Mouse (Mus musculus): ENCODE measurements around the gene Ostm1. TPM values are rescaled to one million over a fixed set of nuclear protein-coding genes. Genes with fewer than 3 reads are reported as not detected.

The Ostm1 gene
- 10 to 100 TPM; 42.9 to 45.4 TPM for total RNA-seq (2021)
- long read RNA-seq, transcript Ostm1-201 (6 exons, 3,006 nt), result major isoform, 53 of 59 reads
- long read RNA-seq, partial matches to known transcripts, result 0 of 59 reads
- long read RNA-seq, other reads (novel, unspliced or antisense), result 5 of 59 reads

DNA sequence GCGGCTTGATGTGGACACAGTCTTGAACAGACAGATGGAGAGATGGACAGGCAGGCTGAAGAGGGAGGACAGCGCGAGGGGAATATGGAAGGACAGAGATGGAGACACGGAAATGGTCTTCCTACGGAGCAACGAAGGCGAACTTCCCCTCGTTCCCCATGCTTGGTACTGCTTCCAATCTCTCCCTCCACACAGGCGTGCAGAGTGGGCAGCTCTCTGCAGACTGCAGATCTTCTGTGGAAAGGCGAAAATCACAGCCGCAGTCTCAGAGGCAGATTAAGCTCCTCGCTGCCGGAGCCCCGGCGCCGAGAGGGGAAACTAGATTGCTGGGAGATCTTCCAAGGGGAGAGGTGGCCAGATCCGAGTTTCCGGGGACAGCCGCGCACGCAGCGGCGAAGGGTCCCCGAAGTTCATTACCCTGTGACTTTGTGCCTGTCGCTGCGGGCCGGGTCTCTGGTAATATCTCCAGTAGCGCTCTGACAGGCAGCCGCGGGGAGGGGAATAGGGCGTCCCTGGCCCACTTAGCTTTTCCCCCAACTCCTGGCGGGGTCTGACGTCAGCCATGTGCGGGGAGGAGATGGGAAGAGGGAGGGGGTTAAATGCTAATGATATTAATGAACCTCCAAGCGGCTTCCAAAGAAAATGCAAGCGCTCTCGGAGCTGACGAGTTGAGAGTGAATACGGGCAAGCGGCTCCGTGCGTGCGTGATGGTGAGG, at the start of gene Ostm1, which contains the start of gene Nr2e1:
TSS of gene Ostm1 (plus strand) at position 666 of the 716 bp plus-strand sequence.
TSS of gene Nr2e1 (minus strand) at position 476 of the 716 bp plus-strand sequence.
- DNase-seq (ENCODE audit: low spot score in 2 of 2), result peak; percentile 72 to 80

DNA sequence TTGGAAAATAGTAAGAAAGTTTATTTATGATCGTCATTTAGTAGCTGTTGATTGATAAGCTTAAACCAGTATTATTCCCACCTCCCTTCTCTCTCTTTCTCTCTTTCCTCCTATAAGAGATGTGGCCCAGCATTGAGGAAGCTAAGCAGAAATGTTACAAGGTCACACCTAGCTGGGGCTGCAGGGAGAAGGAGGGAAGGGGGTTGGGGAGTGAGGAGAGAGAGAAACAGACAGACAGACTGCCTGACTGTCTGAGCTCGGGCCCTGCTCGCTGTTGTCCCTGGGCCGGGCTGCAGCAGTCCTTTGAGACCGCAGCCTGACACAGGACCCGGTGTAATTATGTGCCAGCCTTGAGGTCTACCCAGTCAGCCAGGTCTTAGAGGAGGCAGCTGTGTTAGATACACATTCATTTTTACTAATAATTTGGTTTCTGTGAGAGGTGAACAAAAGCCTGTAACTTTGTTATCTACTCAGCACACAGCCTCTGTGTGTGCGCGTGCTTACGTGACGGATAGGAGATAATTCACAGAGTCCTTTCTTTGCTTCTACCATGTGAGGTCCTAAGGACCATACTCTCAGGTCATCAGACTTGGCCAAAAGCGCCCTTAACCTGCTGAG, 49.7 kb upstream of the Ostm1 start:
- DNase-seq (ENCODE audit: low spot score in 2 of 2), result no peak

DNA sequence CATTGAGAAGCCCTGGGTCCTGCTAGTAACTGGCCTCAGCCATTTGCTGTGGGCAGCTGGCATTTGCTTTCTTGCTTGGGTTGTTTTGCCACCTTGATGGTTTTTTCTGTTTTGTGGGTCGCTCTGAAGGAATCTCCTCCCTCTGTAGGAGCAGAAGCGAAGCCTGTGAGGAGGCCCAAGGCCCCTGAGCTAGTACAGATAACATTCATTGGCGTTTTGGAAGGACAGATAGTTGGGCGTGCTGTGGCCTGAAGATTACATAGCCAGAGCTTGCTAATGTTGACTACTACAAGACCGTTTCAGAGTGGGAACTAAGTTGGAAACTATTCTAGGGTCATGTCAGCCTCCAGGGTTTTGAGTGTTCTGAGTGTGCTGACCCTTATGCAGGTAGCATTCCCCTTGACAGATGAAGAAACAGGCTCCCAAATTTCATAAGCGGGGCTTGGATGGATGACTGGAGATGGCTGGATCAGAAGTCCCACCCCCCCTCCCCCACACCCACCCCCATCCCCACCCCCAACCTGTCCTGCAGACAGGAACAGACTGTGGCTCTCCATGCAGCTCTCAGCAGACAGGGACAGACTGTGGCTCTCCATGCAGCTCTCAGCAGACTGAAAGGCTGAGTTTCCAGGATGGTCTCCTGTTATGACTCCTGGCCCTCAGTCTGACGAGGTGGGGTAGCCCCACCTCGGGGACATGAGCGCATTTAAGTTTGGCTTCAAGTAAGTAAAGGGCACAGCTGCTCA, 45.9 kb upstream of the Ostm1 start:
- DNase-seq (ENCODE audit: low spot score in 2 of 2), result no peak

DNA sequence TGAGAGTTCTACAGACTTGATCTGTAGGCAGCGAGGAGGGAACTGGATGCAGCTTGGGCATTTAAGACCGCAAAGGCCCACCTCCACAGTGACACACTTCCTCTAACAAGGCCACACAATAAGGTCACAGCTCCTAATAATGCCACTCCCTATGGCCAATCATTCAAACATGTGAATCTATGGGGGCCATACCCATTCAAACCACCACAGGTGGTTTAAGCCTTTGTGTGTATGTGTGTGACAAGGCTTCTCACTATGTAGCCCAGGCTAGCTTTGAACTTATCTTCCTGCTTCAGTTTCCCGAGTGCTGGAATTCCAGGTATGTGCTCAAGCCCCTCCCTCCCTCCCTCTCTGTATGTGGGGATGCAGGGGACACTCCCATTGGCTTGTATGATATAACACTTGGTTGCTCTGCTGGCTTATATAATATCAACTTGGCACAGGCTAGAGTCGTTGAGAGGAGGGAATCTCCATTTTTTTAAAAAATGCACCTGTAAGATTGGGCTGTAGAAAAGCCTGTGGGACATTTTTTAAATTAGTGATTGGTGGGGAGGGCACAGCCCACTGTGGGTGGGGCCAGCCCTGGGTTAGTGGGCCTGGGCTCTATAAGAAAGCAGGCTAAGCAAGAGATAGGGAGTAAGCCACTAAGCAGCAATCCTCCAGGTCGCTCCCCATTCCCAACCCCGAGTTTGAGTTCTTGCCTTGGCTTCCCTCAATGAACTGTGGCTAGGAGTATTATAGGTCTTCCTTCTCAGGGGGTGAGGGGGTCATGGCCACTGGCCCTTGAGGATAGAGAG, 37.7 kb upstream of the Ostm1 start:
- DNase-seq (ENCODE audit: low spot score in 2 of 2), result no peak

DNA sequence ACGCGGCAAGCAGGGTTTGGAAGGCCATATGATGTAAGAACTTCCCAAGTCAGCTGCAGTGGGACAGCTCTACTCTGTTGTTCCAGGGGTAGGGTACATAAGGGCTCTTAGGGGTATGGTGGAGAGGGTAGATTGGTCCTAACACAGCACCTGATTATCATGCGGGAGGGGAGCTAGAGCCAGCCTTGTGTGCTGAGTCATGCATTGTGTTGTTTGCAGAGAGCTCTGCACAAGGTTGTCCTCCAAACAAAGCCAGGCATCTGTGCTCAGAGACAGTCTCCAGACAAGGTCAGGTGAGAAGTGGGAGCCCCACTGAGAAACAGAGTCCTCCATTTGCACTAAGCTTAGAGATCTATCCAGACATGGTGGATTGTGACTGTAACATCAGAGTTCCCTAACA, 37.1 kb upstream of the Ostm1 start:
- DNase-seq (ENCODE audit: low spot score in 2 of 2), result no peak

- no peak for DNase-seq (ENCODE audit: low spot score in 2 of 2)
Measured at GRCm38 (mm10) chr10:42559581-42560200, 23.9 kb upstream of the Ostm1 start.

GRCm38 (mm10) chr10:42562272-42562671, 21.4 kb upstream of the Ostm1 start:
- no peak for DNase-seq (ENCODE audit: low spot score in 2 of 2)

GRCm38 (mm10) chr10:42572567-42572966, 11.1 kb upstream of the Ostm1 start:
- DNase-seq (ENCODE audit: low spot score in 2 of 2), result no peak

DNA sequence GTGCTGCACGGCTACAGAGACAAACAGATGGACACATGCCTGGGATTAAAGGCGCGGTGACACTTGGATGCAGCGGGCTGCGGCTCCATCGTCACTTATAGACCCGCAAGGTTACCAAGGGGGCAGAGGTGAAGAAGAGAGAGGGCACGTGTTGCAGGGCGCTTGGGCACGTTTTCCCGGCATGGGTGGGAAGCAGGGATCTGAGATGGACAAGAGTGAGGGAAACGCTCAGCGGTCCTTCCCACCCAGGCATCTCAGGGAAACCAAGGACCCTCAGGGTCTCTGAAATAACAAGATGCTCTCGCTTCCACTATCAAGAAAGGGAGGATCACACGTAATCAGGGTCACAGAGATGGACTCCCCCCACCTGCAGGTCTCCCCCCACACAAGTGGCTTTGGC, 10.7 kb upstream of the Ostm1 start:
- no peak for DNase-seq (ENCODE audit: low spot score in 2 of 2)

DNA sequence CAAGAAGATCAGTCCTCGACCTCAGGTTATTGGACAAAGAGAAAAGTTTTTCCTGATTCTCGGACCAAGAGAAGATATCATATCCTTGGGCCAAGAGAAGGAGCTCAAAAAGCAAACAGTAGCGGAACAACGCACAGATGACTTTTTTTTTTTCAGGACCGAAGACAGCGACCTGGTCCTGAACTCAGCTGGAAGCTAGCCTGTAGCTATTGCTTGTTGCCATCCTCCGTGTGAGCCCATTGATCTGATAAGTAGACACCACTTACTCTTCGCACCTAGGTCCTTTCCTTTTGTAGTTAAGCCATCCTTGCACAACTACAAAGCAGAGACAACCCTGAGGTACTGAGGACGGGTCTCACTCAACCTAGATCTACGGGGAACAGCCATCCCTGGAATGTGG, 9.0 kb upstream of the Ostm1 start:
- no peak for DNase-seq (ENCODE audit: low spot score in 2 of 2)

DNA sequence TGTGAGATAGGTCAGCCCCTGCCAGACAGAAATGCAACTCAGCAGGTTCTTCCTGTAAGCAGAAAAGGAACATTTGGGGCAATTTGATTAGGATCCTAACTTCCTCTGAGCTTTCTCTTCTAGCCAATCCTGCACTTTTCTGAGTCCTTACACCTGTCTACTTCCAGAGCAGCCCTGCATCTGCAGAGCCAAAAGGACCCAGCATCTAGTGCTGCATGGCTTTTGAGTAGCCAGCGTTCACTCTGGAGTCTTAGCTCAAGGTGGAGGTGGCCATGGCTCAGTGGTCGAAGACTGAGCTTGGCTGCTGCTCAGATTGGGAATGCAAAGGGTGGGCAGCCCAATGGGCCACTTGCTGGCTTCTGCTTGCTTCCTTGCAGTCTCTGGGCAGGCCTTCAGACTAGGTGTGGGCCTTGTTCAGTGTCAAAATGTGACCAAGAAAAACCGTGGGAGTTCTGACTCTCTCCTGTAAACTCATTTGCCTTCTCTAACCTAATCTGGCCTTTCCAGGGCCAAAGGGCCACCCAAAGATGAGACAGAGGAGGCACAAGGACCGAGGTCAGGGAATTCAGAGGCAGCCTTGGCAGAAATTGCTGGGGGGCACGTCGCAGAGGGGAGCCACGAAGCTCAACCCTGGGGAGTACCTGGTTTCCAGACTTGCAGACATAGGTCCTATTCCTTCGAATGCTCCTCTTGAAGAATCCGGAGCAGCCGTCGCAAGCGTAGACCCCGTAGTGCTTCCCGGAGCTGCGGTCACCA, 5.9 kb upstream of the Ostm1 start:
- DNase-seq (ENCODE audit: low spot score in 2 of 2), result no peak

GRCm38 (mm10) chr10:42578281-42578675, 5.3 kb upstream of the Ostm1 start:
- DNase-seq (ENCODE audit: low spot score in 2 of 2), result no peak

- no peak for DNase-seq (ENCODE audit: low spot score in 2 of 2)
Measured at GRCm38 (mm10) chr10:42578698-42579474, 4.7 kb upstream of the Ostm1 start.

DNA sequence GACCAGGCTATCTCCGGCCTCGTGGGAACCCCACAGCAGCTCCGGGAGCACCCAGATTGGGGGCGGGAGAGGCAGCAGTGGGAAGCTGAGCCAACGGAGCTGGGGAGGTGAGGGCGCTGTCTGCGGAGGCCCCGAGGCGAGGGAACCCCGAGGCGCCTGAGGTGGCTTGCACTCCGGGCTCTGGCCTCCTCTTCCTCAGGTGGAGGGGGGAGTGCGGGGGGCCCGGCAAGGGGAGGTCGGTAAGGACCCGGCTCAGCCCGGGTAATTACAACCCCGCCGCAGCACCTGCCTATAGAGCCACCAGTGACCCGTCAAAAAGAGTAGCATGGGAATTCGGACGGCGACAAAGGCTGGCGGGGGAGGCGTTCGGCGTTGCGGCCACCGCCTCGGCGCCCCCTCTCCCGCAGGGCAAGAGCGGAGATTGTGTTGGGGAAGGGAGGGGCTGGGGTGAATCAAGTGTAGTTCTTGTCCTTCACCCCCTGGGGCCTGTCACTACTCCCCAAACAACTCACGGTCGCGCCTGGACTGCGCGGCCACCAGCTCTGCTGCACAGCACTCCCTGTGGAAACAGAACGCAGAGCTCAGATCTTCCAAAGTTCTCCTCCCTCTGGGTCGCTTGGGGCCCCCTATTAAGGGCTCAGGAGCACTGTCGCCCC, 4.0 kb upstream of the Ostm1 start:
- DNase-seq (ENCODE audit: low spot score in 2 of 2), result peak in 1 of 2 experiments; percentile 36

DNA sequence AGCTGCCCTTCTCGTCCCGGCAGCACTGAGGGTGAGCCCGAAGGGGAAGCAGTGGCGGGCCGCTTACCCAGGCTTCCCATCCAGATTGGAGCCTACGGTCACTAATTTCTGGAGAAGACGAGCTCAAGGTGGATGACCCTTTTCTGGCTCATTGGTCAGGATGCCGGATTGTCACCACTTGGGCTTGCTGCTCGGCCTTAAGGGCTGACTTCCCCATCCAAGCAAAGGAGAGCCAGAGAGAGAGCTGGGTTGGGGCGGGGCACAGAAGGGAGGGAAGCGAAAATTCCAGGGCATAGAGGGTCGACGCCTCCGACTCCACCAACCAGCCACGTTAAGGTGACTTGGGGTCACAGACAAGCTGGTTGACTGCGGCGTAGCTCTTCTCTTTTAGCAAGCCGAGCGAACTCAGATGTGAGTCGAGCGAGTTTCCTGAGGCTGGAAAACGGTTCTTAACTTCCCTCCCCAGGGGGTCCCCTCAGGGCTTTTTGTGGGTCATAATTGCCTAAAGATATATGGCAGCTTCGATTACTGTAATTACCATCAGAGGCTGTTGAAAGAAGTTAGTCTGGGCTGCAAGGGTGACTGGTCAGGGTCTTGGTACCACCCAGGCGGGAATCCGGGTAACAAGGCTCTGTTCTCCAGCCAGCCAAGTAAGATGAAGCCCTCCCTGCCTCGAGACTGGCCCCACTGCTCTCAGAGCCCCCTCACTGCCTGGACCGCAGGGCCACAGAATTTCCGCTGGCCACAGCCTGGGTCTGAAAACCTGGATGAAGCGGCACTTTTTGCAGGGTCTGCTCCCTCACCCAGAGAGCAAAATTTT, 3.3 kb upstream of the Ostm1 start:
- DNase-seq (ENCODE audit: low spot score in 2 of 2), result no peak

- no peak for DNase-seq (ENCODE audit: low spot score in 2 of 2)
Measured at GRCm38 (mm10) chr10:42580951-42581277, 2.7 kb upstream of the Ostm1 start.

- no peak for DNase-seq (ENCODE audit: low spot score in 2 of 2)
Measured at GRCm38 (mm10) chr10:42581694-42582565, 1.7 kb upstream of the Ostm1 start.
